Mouse (Mus musculus) liver, embryonic 14.5 days (tissue): ENCODE data around the gene Mtus2. TPM values are rescaled to one million over a fixed set of nuclear protein-coding genes. Genes with fewer than 3 reads are reported as not detected.

Experiments
- ATAC-seq: fragments of 200-750 bp; cut with Nextera tagmentation; 2 replicates; pipeline ENCODE4 v1.8.0; 2017; ENCODE audit warnings: moderate number of reproducible peaks, mild to moderate bottlenecking, moderate library complexity; ENCODE audit not compliant: insufficient read depth
- DNase-seq, 3 experiments: peaks; one replicate each; pipeline ENCODE4 v3.0.0-alpha.2; 2012 to 2013; ENCODE audit warnings: low read depth in 3 of 3, low spot score in 3 of 3
- H3K27ac ChIP-seq: fragments of 300-500 bp; sonication (generic); 2 replicates; pipeline ENCODE4 v1.5.1; 2014; ENCODE audit warnings: moderate library complexity, mild to moderate bottlenecking, control low read depth, inconsistent platforms
- H3K27me3 ChIP-seq: fragments of 300-500 bp; sonication (generic); 2 replicates; pipeline ENCODE4 v1.6.1; 2014; ENCODE audit warnings: mild to moderate bottlenecking, low read length, moderate library complexity; ENCODE audit not compliant: control insufficient read depth, insufficient read depth
- H3K36me3 ChIP-seq: fragments of 300-500 bp; sonication (generic); replicated peaks from 2 replicates; pipeline ENCODE4 v1.6.1; 2014; ENCODE audit warnings: low read depth; ENCODE audit not compliant: control insufficient read depth, insufficient read depth
- H3K4me1 ChIP-seq, 2 experiments: fragments of 200-500 bp in 1 of 2; fragments of 300-500 bp in 1 of 2; sonication (generic) in 1 of 2; replicated peaks; 2 replicates each; pipeline ENCODE4 v1.6.1; 2012 to 2014; ENCODE audit warnings: antibody characterized with exemption in 1 of 2, inconsistent platforms in 1 of 2, low read length in 1 of 2; ENCODE audit not compliant: control insufficient read depth in 2 of 2, insufficient read depth in 2 of 2
- H3K4me2 ChIP-seq: fragments of 300-500 bp; sonication (generic); 2 replicates; pipeline ENCODE4 v1.6.1; 2014; ENCODE audit warnings: low read depth, mild to moderate bottlenecking, control low read depth, moderate library complexity
- H3K4me3 ChIP-seq, 2 experiments: fragments of 200-500 bp in 1 of 2; fragments of 300-500 bp in 1 of 2; sonication (generic) in 1 of 2; 2 replicates each; pipeline ENCODE4 v1.5.1; 2012 to 2014; ENCODE audit warnings: low read depth in 2 of 2, low read length in 2 of 2, mild to moderate bottlenecking in 2 of 2, control low read depth in 1 of 2, inconsistent platforms in 1 of 2, moderate library complexity in 1 of 2; ENCODE audit not compliant: insufficient read depth in 1 of 2
- H3K9ac ChIP-seq: fragments of 300-500 bp; sonication (generic); replicated peaks from 2 replicates; pipeline ENCODE4 v1.6.1; 2014; ENCODE audit warnings: mild to moderate bottlenecking, control low read depth, moderate library complexity
- H3K9me3 ChIP-seq: fragments of 300-500 bp; sonication (generic); 2 replicates; pipeline ENCODE4 v1.6.1; 2016; ENCODE audit warnings: low read length, mixed read lengths; ENCODE audit not compliant: control insufficient read depth
- CTCF ChIP-seq: IDR thresholded peaks from 2 replicates; pipeline ENCODE4 v1.5.1; 2016; ENCODE audit warnings: antibody characterized with exemption, low read depth, control low read depth
- EP300 ChIP-seq: IDR thresholded peaks from 2 replicates; pipeline ENCODE4 v1.6.1; 2016; ENCODE audit warnings: antibody characterized with exemption, low read depth
- WGBS: fragments of 180-500 bp; shearing (Covaris S2); extraction: QIAGEN DNeasy Blood & Tissue Kit; methylation state at CpG from one replicate; pipeline ENCODE4 v1.1.7; 2014; ENCODE audit not compliant: insufficient replicate concordance; 5-methylcytosine and 5-hydroxymethylcytosine counted together
- polyA plus RNA-seq, 2 experiments: library from polyadenylated mRNA; depleted of rRNA in 1 of 2; stranded (reverse) in 1 of 2; unstranded in 1 of 2; fragments of >200 nt; fragmentation: Nextera tagmentation in 1 of 2; extraction: Ambion mirVana in 1 of 2; gene quantifications; 2 replicates each; pipeline versions ENCODE4 v1.2.1 to v1.2.3; 2012 to 2014

Gene Mtus2
- polyA plus RNA-seq, 2 experiments = 0.48 to 0.80 TPM

DNA sequence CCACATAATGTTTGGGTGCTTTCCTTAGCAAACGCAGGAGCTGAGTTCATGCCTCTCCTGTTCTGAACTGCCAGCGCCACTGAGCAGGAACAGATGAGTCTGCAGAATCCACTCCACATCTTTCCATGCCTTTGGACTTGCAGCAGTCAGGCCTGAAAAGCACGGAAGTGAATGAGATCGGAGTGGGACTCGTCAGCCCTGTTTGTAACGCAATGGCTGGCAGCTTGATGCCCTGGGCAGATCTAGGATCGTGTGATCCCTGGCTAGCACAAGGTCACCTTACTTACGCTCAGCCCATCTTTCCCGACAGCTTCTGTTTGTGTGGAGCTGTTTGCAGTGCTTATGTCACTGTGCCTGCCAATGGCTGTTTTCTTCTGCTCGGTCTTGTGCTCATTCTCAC, 137.5 kb downstream of the Mtus2 start:
- Histone ChIP-seq H3K4me2 (no peak overlapping the region), H3K36me3 (no peaks in the 10 kb centered on the region), H3K27me3 (no peaks in the 10 kb centered on the region), H3K27ac (no peak overlapping the region), H3K4me1 (no peaks in the 10 kb centered on the region), H3K9ac (no peak overlapping the region), H3K4me3 (no peak overlapping the region), H3K9me3 (peaks cover 2% of the 10 kb centered on the region; the same call in 1 of the 2 replicates)
- ATAC-seq (no peak), DNase-seq (no peak)
- TF ChIP-seq EP300 (no peak), CTCF (no peak)
- WGBS = 52% methylated on average over 10 of the region's 10 CpGs

DNA sequence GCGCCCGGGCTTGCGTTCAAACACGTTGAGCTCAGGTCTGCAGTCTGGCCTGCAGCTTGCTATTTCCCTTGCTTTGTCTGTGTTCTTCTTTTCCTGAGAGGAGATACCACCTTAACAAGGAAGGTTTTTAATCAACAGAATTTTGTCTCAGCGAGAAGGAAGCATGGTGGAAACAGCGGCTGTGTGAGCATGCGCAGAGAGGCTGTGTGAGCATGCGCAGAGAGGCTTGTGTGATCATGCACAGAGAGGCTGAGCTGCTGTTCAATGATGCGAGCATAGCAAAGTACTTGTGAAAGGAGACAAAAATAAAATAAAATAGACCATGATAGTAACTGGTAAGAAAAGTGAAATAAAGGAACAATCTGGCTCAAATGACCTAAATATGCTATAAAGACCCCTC, 142.2 kb downstream of the Mtus2 start:
- no peak overlapping the region for H3K27ac ChIP-seq
- H3K27me3 ChIP-seq = no peaks in the 10 kb centered on the region
- no peak overlapping the region for H3K4me3 ChIP-seq
- no peak for ATAC-seq
- H3K4me1 ChIP-seq = no peaks in the 10 kb centered on the region
- H3K9ac ChIP-seq = no peak overlapping the region
- DNase-seq = no peak
- H3K9me3 ChIP-seq = no peaks in the 10 kb centered on the region
- no peak for TF ChIP-seq EP300
- no peak for TF ChIP-seq CTCF
- WGBS = 70% methylated on average over 9 of the region's 9 CpGs
- H3K36me3 ChIP-seq = no peaks in the 10 kb centered on the region
- no peak overlapping the region for H3K4me2 ChIP-seq

DNA sequence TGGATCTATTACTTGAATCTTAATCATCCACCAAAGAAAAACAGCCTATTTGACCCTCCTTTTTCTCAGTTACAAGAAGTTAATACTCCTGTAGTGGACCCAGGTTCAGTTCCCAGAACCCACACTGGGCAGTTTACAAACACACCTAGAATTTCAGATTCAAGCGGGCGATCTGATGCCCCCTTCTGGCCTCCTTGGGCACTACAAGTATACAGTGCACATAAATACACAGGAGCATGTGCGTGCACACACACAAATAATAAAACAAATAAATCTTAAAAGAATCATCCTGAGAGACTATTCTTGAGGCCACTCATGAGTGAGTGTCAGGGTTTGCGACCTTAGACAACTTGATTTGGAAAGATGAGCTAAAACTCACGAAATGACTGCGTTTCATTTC, 150.2 kb downstream of the Mtus2 start:
- Histone ChIP-seq H3K4me2 (no peak overlapping the region), H3K27ac (no peak overlapping the region), H3K9me3 (no peaks in the 10 kb centered on the region), H3K36me3 (no peaks in the 10 kb centered on the region), H3K27me3 (no peaks in the 10 kb centered on the region), H3K4me3 (no peak overlapping the region), H3K4me1 (no peaks in the 10 kb centered on the region), H3K9ac (no peak overlapping the region)
- 73% methylated on average over 6 of the region's 6 CpGs for WGBS
- DNase-seq (no peak), ATAC-seq (no peak)
- peak; percentile 23; the same call in 1 of the 2 replicates for TF ChIP-seq CTCF
- TF ChIP-seq EP300 = no peak

DNA sequence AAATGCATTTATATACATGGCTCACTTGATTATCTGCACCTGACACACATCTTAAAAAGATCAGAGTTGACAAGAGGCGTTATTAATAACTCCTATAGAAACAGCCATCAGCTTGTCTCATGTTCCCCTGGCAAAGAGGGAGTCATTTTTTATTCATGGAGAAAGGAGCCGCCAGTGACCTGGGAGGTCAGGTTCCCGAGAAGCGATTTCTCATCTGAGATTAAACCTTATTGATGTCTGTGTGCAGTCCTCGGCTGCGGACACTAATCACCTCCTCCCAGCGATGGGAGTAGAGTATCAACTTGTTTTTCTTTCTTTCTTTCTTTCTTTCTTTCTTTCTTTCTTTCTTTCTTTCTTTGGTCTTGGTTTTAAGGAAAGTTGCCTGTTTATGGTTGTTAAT, 150.8 kb downstream of the Mtus2 start:
- no peaks in the 10 kb centered on the region for H3K36me3 ChIP-seq
- no peak for DNase-seq
- no peaks in the 10 kb centered on the region for H3K27me3 ChIP-seq
- H3K4me3 ChIP-seq = no peak overlapping the region
- no peak for ATAC-seq
- TF ChIP-seq EP300 (no peak), CTCF (no peak)
- no peak overlapping the region for H3K9ac ChIP-seq
- WGBS = 63% methylated on average over 7 of the region's 7 CpGs
- H3K4me1 ChIP-seq = no peaks in the 10 kb centered on the region
- H3K9me3 ChIP-seq = no peaks in the 10 kb centered on the region
- H3K27ac ChIP-seq = no peak overlapping the region
- no peak overlapping the region for H3K4me2 ChIP-seq

DNA sequence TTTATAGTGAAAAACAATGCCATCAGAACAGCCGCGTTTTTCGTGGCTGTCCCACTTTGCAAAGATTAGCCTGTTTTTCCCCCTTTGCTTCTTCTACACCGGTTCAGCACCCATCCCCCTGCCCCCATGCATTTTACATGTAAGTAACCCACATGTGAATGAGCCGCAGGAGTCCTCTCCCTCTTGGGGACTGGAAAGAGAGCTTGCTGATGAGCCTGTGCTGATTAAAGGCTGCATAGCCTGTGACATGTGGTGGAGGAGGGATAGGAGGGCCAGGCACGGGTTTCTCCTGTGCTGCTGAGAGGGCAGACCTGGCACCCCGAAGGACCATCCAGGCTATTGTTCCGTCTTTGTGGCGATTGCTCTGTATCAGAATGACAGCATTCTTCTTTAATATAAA, 151.2 kb downstream of the Mtus2 start:
- H3K27ac ChIP-seq = no peak overlapping the region
- no peak for ATAC-seq
- TF ChIP-seq CTCF (no peak), EP300 (no peak)
- no peak overlapping the region for H3K4me3 ChIP-seq
- no peaks in the 10 kb centered on the region for H3K4me1 ChIP-seq
- 52% methylated on average over 9 of the region's 9 CpGs for whole genome bisulfite sequencing
- no peak overlapping the region for H3K4me2 ChIP-seq
- H3K36me3 ChIP-seq = no peaks in the 10 kb centered on the region
- no peak for DNase-seq
- H3K27me3 ChIP-seq = no peaks in the 10 kb centered on the region
- no peak overlapping the region for H3K9ac ChIP-seq
- H3K9me3 ChIP-seq = no peaks in the 10 kb centered on the region
